Mouse (Mus musculus) natural killer cell, adult 2 months (primary cell): Measurements from ENCODE around the gene 4933427D14Rik.
"Not testable (repeated sequence)": the region's sequence is repeated elsewhere in the genome, so short reads cannot be mapped to it uniquely, and the experiment has no call there.

ENCODE experiments used
- DNase-seq, 2 experiments: peaks; one replicate each; pipeline ENCODE4 v3.0.0; 2022; ENCODE audit warnings: low spot score in 2 of 2

The 4933427D14Rik gene

DNA sequence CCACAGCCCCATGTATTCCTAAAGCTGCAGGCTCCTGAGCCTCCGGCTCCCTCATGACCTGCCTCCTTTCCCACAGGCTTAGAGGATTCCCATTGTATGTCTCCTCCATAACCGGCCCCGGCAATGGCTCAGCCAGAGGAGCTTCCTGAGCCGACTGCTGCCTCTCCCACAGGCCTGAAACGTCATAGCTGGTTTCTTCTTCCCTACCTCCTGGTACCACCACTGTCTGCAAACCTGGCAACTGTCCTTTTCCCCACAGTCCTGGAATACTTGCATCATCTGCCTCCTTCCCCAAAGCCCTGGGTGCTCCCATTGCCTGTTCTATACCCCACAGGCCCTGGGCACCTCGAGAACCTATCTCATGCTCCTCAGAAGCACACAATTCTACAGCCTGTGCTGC lies 2.0 kb downstream of the 4933427D14Rik start:
- no peak for DNase-seq

DNA sequence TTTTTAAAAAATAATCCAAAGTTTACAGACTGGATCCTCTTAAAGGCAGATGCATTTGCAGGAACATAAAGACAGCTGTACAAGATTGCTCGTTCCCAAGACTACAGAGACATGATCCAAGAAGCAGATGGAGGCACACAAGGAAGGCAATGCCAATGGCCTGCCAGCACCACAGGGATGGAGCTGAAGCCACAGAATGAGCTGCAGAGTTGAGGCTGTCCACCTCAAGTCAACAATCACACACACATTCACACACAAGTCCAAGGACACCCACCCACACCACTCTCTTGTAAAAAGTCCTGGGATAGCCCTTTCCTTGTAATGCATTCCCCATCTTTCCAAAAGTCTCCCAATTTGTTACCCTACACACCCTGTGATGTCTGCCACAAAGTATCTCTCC lies 3.8 kb downstream of the 4933427D14Rik start:
- DNase-seq, result no peak

DNA sequence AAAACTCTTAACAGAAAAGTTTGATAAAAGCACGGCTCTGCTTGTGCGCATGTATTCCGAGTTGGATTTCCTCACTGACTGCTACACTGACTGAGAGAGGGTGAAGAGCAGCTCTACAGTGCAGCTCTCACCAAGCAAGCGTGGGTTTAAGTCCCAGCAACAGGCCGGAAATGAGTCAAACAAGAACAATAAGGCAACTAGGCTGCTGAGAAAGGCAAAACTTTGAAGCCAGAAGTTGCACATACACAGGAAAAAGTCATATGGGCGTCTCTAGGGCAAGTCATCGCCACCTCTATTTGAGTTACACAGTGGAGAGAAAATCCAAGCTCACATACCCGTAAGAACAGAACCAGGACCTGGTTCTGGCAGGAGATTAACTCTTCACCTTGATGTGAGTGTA lies 10.8 kb downstream of the 4933427D14Rik start:
- no peak for DNase-seq

DNA sequence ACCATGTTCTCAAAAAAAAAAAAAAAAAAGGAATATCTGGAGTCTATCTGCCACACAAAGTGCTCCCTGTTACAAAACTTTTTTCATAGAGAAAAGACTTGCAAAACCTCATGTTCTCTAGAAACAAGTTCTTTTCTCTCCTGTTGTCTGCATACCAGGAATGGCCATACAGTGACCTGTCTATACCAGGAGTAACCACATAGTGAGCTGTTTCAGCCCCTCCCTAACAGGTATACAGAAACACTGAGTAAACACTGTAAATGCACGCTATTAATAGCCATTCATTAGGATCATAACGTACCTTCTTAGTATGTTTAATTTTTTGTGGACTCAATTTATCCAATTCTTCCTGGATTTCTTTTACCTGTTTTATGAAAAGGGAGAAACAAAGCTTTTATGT lies 13.0 kb downstream of the 4933427D14Rik start:
- DNase-seq, result no peak

DNA sequence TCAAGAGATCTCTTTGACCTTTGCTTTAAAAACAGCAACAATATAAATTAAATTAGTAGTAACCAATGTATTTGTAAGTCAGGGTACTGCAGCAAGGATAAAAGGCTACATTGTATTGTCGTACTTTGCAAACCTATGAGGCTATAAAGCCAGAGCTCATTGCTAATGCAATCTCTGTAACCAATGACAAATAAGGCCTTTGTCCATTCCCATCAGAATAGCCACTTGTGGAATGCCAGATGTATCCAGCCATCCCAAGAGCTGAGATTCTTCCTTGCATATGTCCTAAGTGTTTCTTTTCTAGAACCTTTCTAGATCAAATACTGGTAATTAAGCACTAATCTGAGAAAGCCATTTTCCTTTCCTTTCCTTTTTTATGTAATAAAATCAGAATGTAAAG lies 16.4 kb downstream of the 4933427D14Rik start:
- no peak for DNase-seq

DNA sequence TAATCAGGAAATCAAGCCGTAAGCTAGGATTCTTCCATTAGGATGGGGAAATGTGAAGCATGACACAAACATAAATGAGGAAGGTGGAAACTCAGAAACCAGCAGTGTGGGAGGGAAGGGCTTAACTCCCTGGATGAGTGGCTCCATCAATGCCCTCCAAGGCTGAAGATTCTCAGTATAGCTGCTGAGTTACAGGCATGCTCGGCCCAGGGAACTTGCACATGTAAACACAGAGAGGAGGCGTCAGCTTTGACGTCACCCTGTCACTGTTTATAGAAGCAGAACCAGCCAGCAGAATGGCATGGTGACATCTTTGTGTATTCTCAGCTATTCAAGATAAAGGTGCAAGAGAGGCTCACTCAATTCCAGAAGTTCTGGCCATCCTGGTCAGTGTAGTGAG lies 23.0 kb downstream of the 4933427D14Rik start:
- DNase-seq, result no peak

DNA sequence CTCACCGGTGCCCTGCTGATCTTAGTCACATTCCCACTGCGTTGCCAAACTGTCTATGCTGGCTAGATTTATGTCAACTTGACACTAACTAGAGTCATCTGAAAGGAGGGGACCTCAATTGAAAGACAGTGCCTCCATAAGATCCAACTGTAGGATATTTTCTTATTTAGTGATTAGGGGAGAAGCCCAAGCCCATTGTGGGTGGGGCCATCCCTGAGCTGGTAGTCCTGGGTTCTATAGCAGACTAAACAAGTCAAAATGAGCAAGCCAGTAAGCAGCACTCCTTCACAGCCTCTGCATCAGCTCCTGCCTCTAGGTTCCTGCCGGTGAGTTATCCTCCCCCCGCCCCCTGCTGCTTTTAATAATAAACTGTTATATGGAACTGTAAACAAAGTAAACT lies 26.1 kb downstream of the 4933427D14Rik start:
- no peak for DNase-seq

DNA sequence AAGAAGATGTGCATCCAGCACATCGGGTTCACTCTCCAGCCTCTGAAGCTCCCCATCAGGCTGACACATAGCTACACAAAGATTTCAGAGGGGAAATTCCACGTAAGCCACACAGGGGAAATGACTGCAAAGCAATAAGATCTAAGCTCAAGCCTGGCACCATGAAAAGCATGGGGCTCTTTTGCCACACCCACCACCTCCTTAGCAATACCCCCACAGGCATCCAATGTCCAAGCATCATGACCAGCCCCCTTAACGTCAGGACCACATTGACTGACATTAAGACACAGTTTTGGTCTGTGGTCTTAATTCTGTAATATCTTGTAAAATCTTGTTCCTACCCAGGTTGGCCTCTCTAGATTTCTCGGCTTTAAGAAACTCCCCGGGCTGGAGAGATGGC lies 26.7 kb downstream of the 4933427D14Rik start:
- DNase-seq, result no peak

DNA sequence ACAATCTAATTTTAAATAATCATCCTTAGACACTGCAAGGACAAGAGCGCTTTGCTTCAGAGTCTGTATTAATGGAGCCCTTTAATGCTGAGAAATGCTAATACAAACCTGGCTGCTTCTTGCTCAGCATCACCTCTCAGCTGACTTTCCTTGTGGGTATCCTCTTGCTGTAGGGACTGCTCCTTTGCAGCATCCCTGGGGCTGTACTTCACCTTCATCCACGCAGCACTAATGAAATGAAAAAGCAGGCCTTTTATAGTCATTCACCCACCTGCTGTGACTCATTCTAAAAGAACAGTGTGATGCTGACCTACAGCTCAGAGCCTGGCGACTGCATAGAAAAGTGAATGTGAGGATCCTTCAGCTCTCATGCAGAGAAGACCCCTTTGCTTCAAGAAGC lies 30.7 kb downstream of the 4933427D14Rik start:
- no peak for DNase-seq

DNA sequence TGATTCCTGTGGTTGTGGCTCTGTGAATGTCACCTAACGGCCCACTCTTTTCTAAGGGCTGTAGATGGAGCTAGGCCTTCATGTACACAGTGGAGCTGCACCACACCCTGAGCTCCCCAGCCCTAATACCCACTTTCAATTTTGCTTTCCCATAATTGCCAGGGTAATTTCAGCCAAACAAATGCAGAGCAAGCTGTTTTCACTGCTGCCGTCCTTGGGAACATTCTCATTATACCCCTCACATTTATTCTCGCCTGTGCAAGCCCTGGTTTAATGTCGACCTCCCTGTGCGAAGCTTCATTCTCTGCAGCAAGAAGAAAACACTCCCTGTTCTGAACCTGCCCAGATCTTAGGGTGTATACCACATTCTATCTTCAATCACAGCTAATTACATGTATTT lies 31.3 kb downstream of the 4933427D14Rik start:
- no peak for DNase-seq

DNA sequence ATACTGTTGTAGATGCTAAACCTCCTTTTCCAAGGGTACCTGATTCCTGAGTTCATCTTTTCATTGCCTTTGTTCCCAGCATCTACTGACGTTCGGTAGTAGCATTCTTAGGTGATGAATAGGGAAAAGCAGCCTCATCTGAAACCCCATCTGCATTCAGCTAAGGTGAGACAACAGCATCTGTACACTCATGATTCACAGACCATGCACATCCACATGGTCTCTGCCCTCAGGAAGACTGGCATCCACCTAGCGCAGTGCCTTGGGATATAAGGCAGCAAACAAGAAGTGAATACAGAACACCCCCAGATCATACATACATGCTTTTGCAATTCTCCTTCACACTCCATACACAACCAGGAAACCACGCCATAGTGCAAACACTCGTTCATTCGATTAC lies 32.5 kb downstream of the 4933427D14Rik start:
- DNase-seq, result no peak

DNA sequence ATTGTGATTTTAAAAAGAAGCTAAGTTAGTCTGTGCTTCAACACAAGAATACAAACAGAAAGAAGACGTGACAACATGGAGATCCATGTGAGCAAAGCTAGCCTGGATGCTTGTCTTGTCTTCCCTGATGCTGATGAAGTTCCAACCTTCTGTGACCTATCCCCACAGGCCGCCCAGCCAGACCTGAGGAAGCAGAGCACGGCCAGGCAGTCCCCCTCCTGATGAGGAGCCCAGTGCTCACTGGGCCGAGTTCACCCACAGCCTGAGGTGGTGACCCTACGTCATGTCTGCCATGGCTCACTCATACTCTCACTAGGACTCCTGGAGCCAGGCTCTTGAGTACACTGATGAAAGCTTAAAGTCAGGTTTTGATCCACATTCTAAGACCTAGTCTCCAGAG lies 33.8 kb downstream of the 4933427D14Rik start:
- DNase-seq, result no peak

DNA sequence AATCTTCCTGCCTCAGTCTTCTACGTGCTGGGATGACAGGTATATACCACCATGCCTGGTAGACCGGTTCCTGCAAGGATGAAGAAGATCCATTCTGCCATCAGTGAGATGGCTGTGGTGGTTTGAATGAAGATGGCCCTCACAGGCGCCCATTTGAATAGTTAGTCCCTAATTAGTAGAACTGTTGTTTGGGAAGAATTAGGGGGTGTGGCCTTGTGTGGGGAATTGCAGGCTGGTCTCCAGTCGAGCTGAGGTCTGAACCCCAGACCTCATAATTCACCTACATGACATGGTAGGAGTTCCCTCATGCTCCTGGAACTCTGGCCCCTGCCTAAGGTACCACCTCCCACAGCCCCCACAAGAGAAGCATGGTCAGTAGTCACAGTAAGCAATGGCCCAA lies 35.4 kb downstream of the 4933427D14Rik start:
- DNase-seq, result not testable (repeated sequence)

DNA sequence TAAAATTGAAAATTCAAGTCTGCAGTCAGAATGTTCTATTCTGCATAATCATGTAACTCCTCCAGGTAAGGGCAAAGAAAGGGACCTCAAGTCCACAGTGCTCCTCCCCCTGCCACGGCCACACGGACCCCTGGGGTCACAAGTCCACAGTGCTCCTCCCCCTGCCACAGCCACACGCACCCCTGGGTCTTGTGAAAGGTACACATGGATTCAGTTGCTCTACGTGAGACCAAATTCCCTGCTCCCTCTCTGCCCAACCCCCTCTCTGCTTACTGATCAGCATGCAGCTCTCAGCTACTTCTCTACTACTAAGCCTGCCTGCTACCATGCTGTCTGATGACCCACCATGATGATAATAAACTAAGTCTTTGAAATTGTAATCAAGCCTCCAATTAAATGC lies 37.4 kb downstream of the 4933427D14Rik start:
- no peak for DNase-seq

DNA sequence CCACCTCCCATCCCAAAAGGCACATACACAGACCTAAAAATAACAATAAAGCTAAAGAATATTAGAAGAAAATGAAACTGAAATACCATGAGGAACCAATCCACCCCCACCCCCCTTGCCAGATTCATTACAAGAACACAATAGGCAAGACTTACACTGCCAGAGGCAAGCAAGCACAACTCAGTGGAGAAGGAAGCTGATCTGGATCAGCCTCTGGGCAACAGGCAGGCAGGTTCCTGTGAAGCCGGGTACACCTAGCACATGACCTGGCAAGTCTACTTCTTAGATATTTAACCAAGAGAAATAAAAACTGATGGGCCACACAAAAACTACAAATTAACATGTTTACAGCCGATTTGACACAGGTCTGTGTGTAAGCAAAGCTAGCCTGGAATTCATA lies 44.1 kb downstream of the 4933427D14Rik start:
- DNase-seq, result no peak

DNA sequence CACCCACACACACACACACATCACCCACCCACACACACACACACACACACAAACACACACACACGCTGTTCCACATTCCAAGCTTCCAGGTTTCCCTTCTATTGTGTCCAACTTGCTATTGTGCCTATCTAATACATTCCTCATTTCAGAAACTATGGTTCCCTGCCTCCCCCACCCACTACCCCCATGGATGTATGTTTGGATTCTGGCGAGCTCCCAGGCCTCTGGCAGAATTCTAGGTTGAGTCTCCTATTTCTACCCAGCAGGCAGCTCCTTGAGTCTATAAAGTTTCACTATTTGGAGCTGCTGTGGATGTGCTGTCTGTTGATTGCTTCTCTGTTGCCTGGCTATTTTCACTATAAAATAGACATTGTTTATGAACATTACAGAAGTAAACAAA lies 50.6 kb downstream of the 4933427D14Rik start:
- no peak for DNase-seq

DNA sequence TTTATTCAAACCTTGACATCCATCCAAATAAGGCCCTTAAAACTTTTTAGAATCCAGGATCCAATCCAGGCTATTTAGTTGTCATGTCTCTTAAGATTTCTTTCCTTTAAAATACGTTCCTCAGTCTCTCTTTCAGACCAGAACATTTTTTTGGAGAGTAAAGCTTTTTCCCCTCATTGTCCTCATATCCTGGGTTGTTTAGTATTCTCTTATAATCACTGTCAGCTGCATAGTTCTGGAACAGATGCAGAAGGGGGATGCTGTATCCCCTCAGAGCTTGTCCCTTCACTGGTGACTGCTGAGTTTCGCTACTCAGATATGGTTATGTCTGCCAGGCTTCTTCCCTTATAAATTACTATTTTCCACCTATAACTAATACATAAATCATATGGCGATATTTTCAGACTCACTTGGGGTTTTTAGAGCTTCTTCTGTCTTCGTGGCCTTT lies 51.3 kb downstream of the 4933427D14Rik start:
- DNase-seq, result no peak

DNA sequence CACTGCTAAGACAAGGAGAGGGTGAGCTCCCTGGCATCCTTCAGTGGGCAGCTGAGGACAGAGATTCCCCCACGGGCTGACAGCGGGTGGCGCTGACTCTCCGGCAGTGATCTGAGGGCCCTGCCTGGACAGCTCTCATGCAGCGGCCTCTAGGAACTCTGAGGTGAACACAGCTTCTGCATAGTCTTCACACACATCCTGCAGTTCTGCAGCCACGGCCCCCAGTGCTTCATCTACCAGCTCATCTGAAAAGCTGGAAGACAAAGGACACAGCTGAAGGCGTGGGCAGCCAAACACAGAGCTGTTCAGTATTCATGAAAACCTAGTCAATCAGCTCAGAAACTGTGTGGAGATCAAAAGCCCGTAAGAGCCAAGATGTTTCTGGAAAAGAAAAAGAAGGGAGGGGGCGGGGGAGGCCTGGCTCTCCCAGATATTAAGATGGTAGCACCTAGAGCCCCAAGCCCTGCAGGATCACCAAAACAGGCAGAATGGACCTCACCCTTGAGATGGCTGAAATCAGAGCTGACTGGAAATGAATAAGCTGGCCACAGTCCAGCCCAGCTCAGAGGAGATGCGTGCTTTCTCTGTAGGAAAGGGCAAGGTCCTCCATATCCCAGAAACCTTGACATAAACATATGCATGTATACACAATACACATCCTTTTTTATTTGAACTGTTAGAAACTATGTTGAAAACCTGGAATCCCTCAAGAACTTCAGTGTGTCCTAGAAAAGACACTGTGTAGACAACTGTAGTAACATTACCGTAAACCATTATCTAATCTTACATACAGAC lies 51.9 kb downstream of the 4933427D14Rik start:
- no peak for DNase-seq

DNA sequence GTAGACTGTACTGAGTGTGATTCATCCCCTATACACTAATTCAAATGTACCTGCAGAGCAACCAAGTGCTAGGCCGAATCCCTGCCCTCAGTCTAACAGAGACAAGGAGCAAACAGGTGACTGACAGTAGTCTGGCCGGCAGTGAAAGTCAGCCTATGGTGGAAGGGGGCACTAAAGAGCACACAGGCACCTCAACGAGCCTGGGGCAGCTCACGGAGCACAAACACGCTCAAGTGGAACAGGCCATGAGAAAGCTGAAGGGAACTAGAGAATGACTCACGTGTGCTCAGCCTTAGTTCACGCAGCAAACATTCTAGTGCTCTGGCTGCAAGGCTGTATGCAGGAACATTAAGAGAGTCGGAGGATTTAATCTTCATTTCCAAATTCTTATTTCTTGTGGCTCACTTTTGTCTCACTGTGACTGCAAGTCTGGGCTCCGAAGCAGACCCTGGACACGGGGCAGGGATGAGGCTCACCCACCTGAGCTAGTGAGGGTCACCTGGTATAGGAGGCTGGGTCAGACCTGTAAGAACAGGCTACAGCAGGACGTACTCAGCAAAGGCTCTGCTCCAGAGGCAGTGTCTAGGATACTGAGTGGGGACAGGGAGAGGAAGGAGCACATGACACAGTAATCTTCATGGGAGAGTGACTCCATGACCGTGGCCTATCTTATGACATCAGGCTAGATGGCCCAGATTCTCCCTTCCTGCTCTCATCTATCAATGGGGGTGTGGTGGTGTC lies 54.0 kb downstream of the 4933427D14Rik start:
- no peak for DNase-seq

DNA sequence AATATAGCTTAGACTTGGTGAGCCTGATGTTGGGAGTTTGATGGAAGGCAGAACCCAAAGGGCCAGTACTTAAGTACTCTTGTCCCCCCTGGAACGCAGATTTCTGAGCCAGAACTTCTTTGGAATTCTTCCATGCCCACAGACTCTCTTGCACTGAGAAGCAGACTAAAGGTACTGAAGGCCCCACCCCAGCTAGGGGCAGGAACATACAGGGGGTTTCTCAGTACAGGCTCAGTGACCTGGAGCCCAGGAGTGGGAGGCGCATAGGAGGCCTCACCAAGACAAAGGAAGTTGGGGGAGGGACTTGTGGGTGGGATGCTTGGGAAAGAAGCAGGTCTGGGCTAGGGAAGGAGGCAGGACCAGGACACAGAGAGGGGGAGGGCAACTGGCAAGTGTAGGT lies 56.1 kb downstream of the 4933427D14Rik start:
- no peak for DNase-seq

DNA sequence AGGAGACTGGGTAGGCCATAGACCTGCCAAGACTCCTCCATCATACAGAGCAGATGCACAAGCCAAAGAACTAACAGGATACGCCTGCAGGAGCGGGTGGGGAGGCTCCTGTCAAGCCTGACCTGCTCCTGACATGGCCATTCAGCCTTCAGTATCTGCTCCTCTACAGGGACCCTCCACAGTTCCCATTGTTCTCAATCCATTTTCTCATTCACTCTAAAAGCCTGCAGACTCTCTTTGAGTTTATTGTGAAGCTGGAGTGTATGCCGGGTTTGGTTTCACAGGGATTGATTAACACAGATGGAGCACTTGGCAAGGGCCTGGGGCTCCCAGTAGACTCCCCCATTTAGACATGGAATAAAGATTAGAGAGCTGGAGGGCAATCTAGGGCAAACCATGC lies 59.3 kb downstream of the 4933427D14Rik start:
- DNase-seq, result no peak

DNA sequence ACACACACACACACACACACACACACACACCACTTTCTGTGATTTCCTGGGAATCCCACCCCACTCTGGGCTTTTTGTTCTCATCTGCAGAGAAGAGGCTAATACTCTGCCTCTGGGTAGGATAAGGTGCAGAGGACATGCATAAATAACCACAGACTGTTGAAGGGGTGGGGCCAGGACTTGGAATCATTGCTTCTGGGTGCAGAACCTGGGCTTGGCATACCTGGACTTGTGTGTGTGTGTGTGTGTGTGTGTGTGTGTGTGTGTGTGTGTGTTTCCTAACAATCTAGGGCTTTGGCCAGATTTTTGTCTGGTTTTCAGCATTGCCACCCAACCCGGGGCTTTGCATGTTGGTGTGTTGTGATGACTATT lies 61.4 kb downstream of the 4933427D14Rik start:
- no peak for DNase-seq

DNA sequence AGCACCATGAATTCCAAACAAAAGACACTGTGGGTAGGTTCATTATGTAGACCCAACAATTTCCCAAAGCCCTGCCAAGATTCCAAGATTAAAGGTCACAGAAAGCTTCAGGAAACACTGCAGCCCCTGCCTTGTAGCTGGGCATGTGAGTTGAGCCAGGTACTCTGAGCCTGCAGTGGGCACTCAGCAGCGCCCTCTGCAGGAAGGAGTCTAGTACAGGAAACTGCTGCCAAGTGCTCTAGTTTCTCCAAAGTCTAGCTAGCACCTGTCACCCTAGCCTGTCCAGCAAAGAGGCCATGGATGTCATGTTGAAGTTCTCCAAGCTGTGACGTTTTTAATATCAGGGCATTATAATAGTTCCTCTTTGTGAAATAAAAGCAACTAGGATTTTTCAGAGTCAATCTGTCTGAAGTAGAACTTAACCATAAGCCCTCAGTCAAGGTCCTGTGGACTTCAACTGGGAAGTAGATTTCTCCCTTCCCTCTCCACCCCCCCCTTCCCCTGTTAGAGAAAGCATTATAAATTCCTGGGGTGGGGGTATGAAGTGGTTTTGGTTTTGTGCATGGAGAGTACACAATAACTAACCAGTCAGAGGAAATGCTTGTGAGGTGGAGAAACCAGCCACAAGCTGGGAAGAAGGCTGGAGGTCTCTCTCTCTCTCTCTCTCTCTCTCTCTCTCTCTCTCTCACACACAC lies 61.9 kb downstream of the 4933427D14Rik start:
- DNase-seq, result peak; percentile 15 to 19
